12 mouse cellular contexts compared by ENCODE assay signal in genomic region chr10:71342030-71342805, GRCm38 (mm10). TPM values are rescaled to one million over a fixed set of nuclear protein-coding genes. Genes with fewer than 3 reads are reported as not detected.
DNase-seq lines count a peak whose midpoint lies in the region; ATAC-seq and TF ChIP-seq lines count a peak whose summit lies in the region.
"Had no signal": no experiment of that assay in that cellular context is flagged by ENCODE, and none has a peak within 500 bp of the region (broad histone marks: within the 10 kb centered on the region; RNA-seq: fewer than 3 reads in every experiment).

No protein-coding gene starts in this region.

- TF ChIP-seq CTCF in midbrain, postnatal 0 days (IDR thresholded peaks at IDR 0.05) = peak; percentile 51

- no peak overlapping the region for H3K27ac ChIP-seq in embryonic facial prominence, embryonic 14.5 days (replicated peaks; ENCODE audit: low read depth, low read length)
- no peak overlapping the region for H3K27ac ChIP-seq in embryonic facial prominence, embryonic 10.5 days (replicated peaks)
- no peak overlapping the region for H3K27ac ChIP-seq in midbrain, postnatal 0 days (ENCODE audit: low read depth, low read length)
- H3K27ac ChIP-seq in midbrain, embryonic 16.5 days (ENCODE audit: low read length) = no peak overlapping the region
- H3K27ac ChIP-seq: embryonic facial prominence, embryonic 15.5 days; heart, embryonic 15.5 days; limb, embryonic 12.5 days; neural tube, embryonic 12.5 days had no signal

- H3K27me3 ChIP-seq in embryonic facial prominence, embryonic 14.5 days (replicated peaks; ENCODE audit: control insufficient read depth, insufficient read depth, low read length) = no peaks in the 10 kb centered on the region
- no peaks in the 10 kb centered on the region for H3K27me3 ChIP-seq in embryonic facial prominence, embryonic 10.5 days (replicated peaks; ENCODE audit: low read depth, poor library complexity, severe bottlenecking)
- no peaks in the 10 kb centered on the region for H3K27me3 ChIP-seq in midbrain, postnatal 0 days (ENCODE audit: insufficient read depth, low read length)
- no peaks in the 10 kb centered on the region for H3K27me3 ChIP-seq in midbrain, embryonic 16.5 days (ENCODE audit: control insufficient read depth, insufficient read depth, low read depth, low read length)
- H3K27me3 ChIP-seq: embryonic facial prominence, embryonic 15.5 days; heart, embryonic 15.5 days; limb, embryonic 12.5 days; neural tube, embryonic 12.5 days had no signal

- no peak overlapping the region for H3K4me3 ChIP-seq in embryonic facial prominence, embryonic 14.5 days (ENCODE audit: low read depth, low read length)
- H3K4me3 ChIP-seq in embryonic facial prominence, embryonic 10.5 days = no peak overlapping the region
- H3K4me3 ChIP-seq in midbrain, postnatal 0 days (ENCODE audit: low read depth, low read length) = no peak overlapping the region
- no peak overlapping the region for H3K4me3 ChIP-seq in midbrain, embryonic 16.5 days (ENCODE audit: low read depth, low read length)
- H3K4me3 ChIP-seq: embryonic facial prominence, embryonic 15.5 days; heart, embryonic 15.5 days; limb, embryonic 12.5 days; neural tube, embryonic 12.5 days had no signal

- H3K36me3 ChIP-seq in embryonic facial prominence, embryonic 14.5 days (ENCODE audit: control insufficient read depth, insufficient read depth, low read length) = no peaks in the 10 kb centered on the region
- H3K36me3 ChIP-seq in embryonic facial prominence, embryonic 10.5 days (replicated peaks) = no peaks in the 10 kb centered on the region
- no peaks in the 10 kb centered on the region for H3K36me3 ChIP-seq in midbrain, postnatal 0 days (ENCODE audit: insufficient read depth, low read length)
- no peaks in the 10 kb centered on the region for H3K36me3 ChIP-seq in midbrain, embryonic 16.5 days (ENCODE audit: control insufficient read depth, insufficient read depth, low read length)
- H3K36me3 ChIP-seq: embryonic facial prominence, embryonic 15.5 days; heart, embryonic 15.5 days; limb, embryonic 12.5 days; neural tube, embryonic 12.5 days had no signal

- DNase-seq in embryonic facial prominence, embryonic 14.5 days (ENCODE audit: low spot score) = peak; percentile 55
- no peak for DNase-seq in embryonic facial prominence, embryonic 10.5 days (ENCODE audit: low spot score)
- peak; percentile 31 for DNase-seq in midbrain, postnatal 0 days (ENCODE audit: low spot score)
- peak; percentile 68 to 70 for DNase-seq in kidney, postnatal 25 days
- peak; percentile 62 for DNase-seq in thymus, postnatal 4 days
- DNase-seq in layer of hippocampus, adult 11-12 months (ENCODE audit: low spot score) = no peak
- no peak for DNase-seq in cerebellum, adult 18-20 months

- no peaks in the 10 kb centered on the region for H3K9me3 ChIP-seq in embryonic facial prominence, embryonic 14.5 days (ENCODE audit: control insufficient read depth, low read length)
- H3K9me3 ChIP-seq in embryonic facial prominence, embryonic 10.5 days = no peaks in the 10 kb centered on the region
- H3K9me3 ChIP-seq in midbrain, postnatal 0 days (ENCODE audit: low read length) = no peaks in the 10 kb centered on the region
- no peaks in the 10 kb centered on the region for H3K9me3 ChIP-seq in midbrain, embryonic 16.5 days (replicated peaks; ENCODE audit: control insufficient read depth, low read length, poor library complexity, severe bottlenecking)
- H3K9me3 ChIP-seq: embryonic facial prominence, embryonic 15.5 days; heart, embryonic 15.5 days; limb, embryonic 12.5 days; neural tube, embryonic 12.5 days had no signal

- H3K4me1 ChIP-seq in embryonic facial prominence, embryonic 14.5 days (ENCODE audit: control insufficient read depth, insufficient read depth, low read length) = peaks cover 15% of the 10 kb centered on the region
- peaks cover 35% of the 10 kb centered on the region for H3K4me1 ChIP-seq in embryonic facial prominence, embryonic 10.5 days
- H3K4me1 ChIP-seq in midbrain, postnatal 0 days (ENCODE audit: insufficient read depth, low read length) = peaks cover 9% of the 10 kb centered on the region
- H3K4me1 ChIP-seq in midbrain, embryonic 16.5 days (ENCODE audit: control insufficient read depth, insufficient read depth, low read length) = peaks cover 26% of the 10 kb centered on the region

- H3K9ac ChIP-seq in embryonic facial prominence, embryonic 14.5 days (ENCODE audit: low read depth, low read length) = no peak overlapping the region
- no peak overlapping the region for H3K9ac ChIP-seq in midbrain, postnatal 0 days (replicated peaks; ENCODE audit: low read length, poor library complexity, severe bottlenecking)
- H3K9ac ChIP-seq in midbrain, embryonic 16.5 days (ENCODE audit: low read depth, low read length) = no peak overlapping the region
- H3K9ac ChIP-seq: embryonic facial prominence, embryonic 15.5 days; heart, embryonic 15.5 days; limb, embryonic 12.5 days; neural tube, embryonic 12.5 days had no signal

- WGBS in embryonic facial prominence, embryonic 14.5 days = 76% methylated on average over 7 of the region's 7 CpGs
- WGBS in embryonic facial prominence, embryonic 10.5 days = 88% methylated on average over 7 of the region's 7 CpGs
- 92% methylated on average over 7 of the region's 7 CpGs for WGBS in midbrain, postnatal 0 days
- WGBS in midbrain, embryonic 16.5 days = 93% methylated on average over 7 of the region's 7 CpGs

- peak; percentile 34; the same call in 1 of the 2 replicates for ATAC-seq in embryonic facial prominence, embryonic 14.5 days (ENCODE audit: low read depth)
- ATAC-seq in midbrain, postnatal 0 days (ENCODE audit: low FRiP score) = no peak
- ATAC-seq in midbrain, embryonic 16.5 days = no peak

- no peak overlapping the region for H3K4me2 ChIP-seq in embryonic facial prominence, embryonic 14.5 days (ENCODE audit: low read depth, low read length)
- no peak overlapping the region for H3K4me2 ChIP-seq in midbrain, postnatal 0 days (ENCODE audit: low read depth, low read length, poor library complexity, severe bottlenecking)
- H3K4me2 ChIP-seq in midbrain, embryonic 16.5 days (ENCODE audit: low read length) = no peak overlapping the region
- H3K4me2 ChIP-seq: embryonic facial prominence, embryonic 15.5 days; heart, embryonic 15.5 days; limb, embryonic 12.5 days; neural tube, embryonic 12.5 days had no signal

RNA-seq across cellular contexts. Expression of gene Cisd1, which starts 2.5 kb away (rescaled TPM):
- 89.2 and 99.6 TPM in 2 replicates for polyA plus RNA-seq in embryonic facial prominence, embryonic 14.5 days (2014; fragmentation: Nextera tagmentation; extraction: Ambion mirVana)
- polyA plus RNA-seq in embryonic facial prominence, embryonic 10.5 days (2016; fragmentation: Nextera tagmentation; extraction: Ambion mirVana) = 115 and 130 TPM in 2 replicates
- 92.1 and 121 TPM in 2 replicates for total RNA-seq in midbrain, postnatal 0 days (2014; rRNA removed)
- polyA plus RNA-seq in midbrain, postnatal 0 days (2015; fragmentation: Nextera tagmentation; extraction: Ambion mirVana) = 378 and 395 TPM in 2 replicates
- polyA plus RNA-seq in midbrain, embryonic 16.5 days (2015; fragmentation: Nextera tagmentation; extraction: Ambion mirVana) = 300 and 325 TPM in 2 replicates

RNA-seq across cellular contexts. Expression of gene Ipmk, which starts 5.3 kb away (rescaled TPM):
- 11.9 and 12.3 TPM in 2 replicates for polyA plus RNA-seq in embryonic facial prominence, embryonic 14.5 days (2014; fragmentation: Nextera tagmentation; extraction: Ambion mirVana)
- 16.9 and 19.3 TPM in 2 replicates for polyA plus RNA-seq in embryonic facial prominence, embryonic 10.5 days (2016; fragmentation: Nextera tagmentation; extraction: Ambion mirVana)
- 21.7 and 28.0 TPM in 2 replicates for total RNA-seq in midbrain, postnatal 0 days (2014; rRNA removed)
- polyA plus RNA-seq in midbrain, postnatal 0 days (2015; fragmentation: Nextera tagmentation; extraction: Ambion mirVana) = 12.8 and 14.6 TPM in 2 replicates
- 16.5 and 19.3 TPM in 2 replicates for polyA plus RNA-seq in midbrain, embryonic 16.5 days (2015; fragmentation: Nextera tagmentation; extraction: Ambion mirVana)

RNA-seq across cellular contexts. Expression of gene Ube2d1, which starts 57.2 kb away (rescaled TPM):
- polyA plus RNA-seq in embryonic facial prominence, embryonic 14.5 days (2014; fragmentation: Nextera tagmentation; extraction: Ambion mirVana) = 72.8 and 80.1 TPM in 2 replicates
- polyA plus RNA-seq in embryonic facial prominence, embryonic 10.5 days (2016; fragmentation: Nextera tagmentation; extraction: Ambion mirVana) = 101 and 107 TPM in 2 replicates
- 91.4 and 100 TPM in 2 replicates for total RNA-seq in midbrain, postnatal 0 days (2014; rRNA removed)
- 175 and 179 TPM in 2 replicates for polyA plus RNA-seq in midbrain, postnatal 0 days (2015; fragmentation: Nextera tagmentation; extraction: Ambion mirVana)
- 187 and 193 TPM in 2 replicates for polyA plus RNA-seq in midbrain, embryonic 16.5 days (2015; fragmentation: Nextera tagmentation; extraction: Ambion mirVana)

Comparison
In these comparisons a context has a peak if more than half of its experiments do, and no peak if none do; other contexts are left out.
1. DNase-seq: peak in embryonic facial prominence, embryonic 14.5 days (single experiment), midbrain, postnatal 0 days (single experiment), kidney, postnatal 25 days (2 of 2) and thymus, postnatal 4 days (single experiment); none in embryonic facial prominence, embryonic 10.5 days (single experiment), layer of hippocampus, adult 11-12 months (single experiment) and cerebellum, adult 18-20 months (0 of 2).